Mouse (Mus musculus) forebrain, embryonic 11.5 days (tissue): ENCODE measurements around the gene Rab26. TPM values are rescaled to one million over a fixed set of nuclear protein-coding genes. Genes with fewer than 3 reads are reported as not detected.

Source experiments
- ATAC-seq: fragments of 200-750 bp; cut with Nextera tagmentation; replicated peaks from 2 replicates; pipeline ENCODE4 v1.8.0; 2017; ENCODE audit warnings: moderate TSS enrichment; ENCODE audit not compliant: low FRiP score
- DNase-seq: peaks from one replicate; pipeline ENCODE4 v3.0.0-alpha.2; 2017; ENCODE audit warnings: low spot score
- H3K27ac ChIP-seq: fragments of 300-500 bp; sonication (generic); 2 replicates; pipeline ENCODE4 v1.5.1; 2014; ENCODE audit warnings: low read depth, low read length
- H3K27me3 ChIP-seq: fragments of 300-500 bp; sonication (generic); 2 replicates; pipeline ENCODE4 v1.6.1; 2014; ENCODE audit warnings: mild to moderate bottlenecking, low read length, mixed read lengths; ENCODE audit not compliant: control insufficient read depth, insufficient read depth
- H3K36me3 ChIP-seq: fragments of 300-500 bp; sonication (generic); 2 replicates; pipeline ENCODE4 v1.6.1; 2014; ENCODE audit warnings: mild to moderate bottlenecking, low read length, moderate library complexity, mixed read lengths; ENCODE audit not compliant: control insufficient read depth, insufficient read depth
- H3K4me1 ChIP-seq: fragments of 300-500 bp; sonication (generic); replicated peaks from 2 replicates; pipeline ENCODE4 v1.6.1; 2014; ENCODE audit warnings: low read length, mixed read lengths; ENCODE audit not compliant: control insufficient read depth, insufficient read depth
- H3K4me2 ChIP-seq: fragments of 300-500 bp; sonication (generic); 2 replicates; pipeline ENCODE4 v1.6.1; 2014; ENCODE audit warnings: low read depth, mild to moderate bottlenecking, low read length, moderate library complexity, mixed read lengths; ENCODE audit not compliant: severe bottlenecking
- H3K4me3 ChIP-seq: fragments of 300-500 bp; sonication (generic); 2 replicates; pipeline ENCODE4 v1.5.1; 2014; ENCODE audit warnings: low read depth, low read length
- H3K9ac ChIP-seq: fragments of 300-500 bp; sonication (generic); 2 replicates; pipeline ENCODE4 v1.6.1; 2014; ENCODE audit warnings: low read length
- H3K9me3 ChIP-seq: fragments of 300-500 bp; sonication (generic); 2 replicates; pipeline ENCODE4 v1.6.1; 2016; ENCODE audit warnings: low read length, mixed read lengths; ENCODE audit not compliant: control insufficient read depth
- WGBS: fragments of 180-500 bp; shearing (Covaris S2); extraction: QIAGEN DNeasy Blood & Tissue Kit; methylation state at CpG from one replicate; pipeline ENCODE4 v1.1.7; 2014; 5-methylcytosine and 5-hydroxymethylcytosine counted together
- polyA plus RNA-seq: library from polyadenylated mRNA; unstranded; fragments of >200 nt; fragmentation: Nextera tagmentation; extraction: Ambion mirVana; gene quantifications from 2 replicates; pipeline ENCODE4 v1.2.1, GENCODE M21; 2014

Rab26 gene
- polyA plus RNA-seq, 1 experiment from 2014 or later, result 2.7 TPM

- H3K9me3 ChIP-seq, result no peaks in the 10 kb centered on the region
- no peaks in the 10 kb centered on the region for H3K36me3 ChIP-seq
- H3K4me3 ChIP-seq, result no peak overlapping the region
- DNase-seq, result no peak
- peaks cover 6% of the 10 kb centered on the region for H3K4me1 ChIP-seq
- no peaks in the 10 kb centered on the region for H3K27me3 ChIP-seq
- H3K4me2 ChIP-seq, result no peak overlapping the region
- ATAC-seq, result no peak
- no peak overlapping the region for H3K9ac ChIP-seq
- H3K27ac ChIP-seq, result no peak overlapping the region
- 42% methylated on average over 2 of the region's 2 CpGs for WGBS
Observed at GRCm38 (mm10) chr17:24494627-24495335, 39.2 kb downstream of the Rab26 start.

- DNase-seq (peak; percentile 48), ATAC-seq (no peak)
- Histone ChIP-seq H3K36me3 (no peaks in the 10 kb centered on the region), H3K4me1 (peaks cover 9% of the 10 kb centered on the region), H3K9ac (no peak overlapping the region), H3K27me3 (no peaks in the 10 kb centered on the region; the same call in 1 of the 2 replicates), H3K27ac (no peak overlapping the region), H3K4me2 (no peak overlapping the region), H3K4me3 (no peak overlapping the region), H3K9me3 (no peaks in the 10 kb centered on the region)
- WGBS, result 77% methylated on average over 4 of the region's 4 CpGs
Observed at GRCm38 (mm10) chr17:24490399-24490798, 43.6 kb downstream of the Rab26 start.

DNA sequence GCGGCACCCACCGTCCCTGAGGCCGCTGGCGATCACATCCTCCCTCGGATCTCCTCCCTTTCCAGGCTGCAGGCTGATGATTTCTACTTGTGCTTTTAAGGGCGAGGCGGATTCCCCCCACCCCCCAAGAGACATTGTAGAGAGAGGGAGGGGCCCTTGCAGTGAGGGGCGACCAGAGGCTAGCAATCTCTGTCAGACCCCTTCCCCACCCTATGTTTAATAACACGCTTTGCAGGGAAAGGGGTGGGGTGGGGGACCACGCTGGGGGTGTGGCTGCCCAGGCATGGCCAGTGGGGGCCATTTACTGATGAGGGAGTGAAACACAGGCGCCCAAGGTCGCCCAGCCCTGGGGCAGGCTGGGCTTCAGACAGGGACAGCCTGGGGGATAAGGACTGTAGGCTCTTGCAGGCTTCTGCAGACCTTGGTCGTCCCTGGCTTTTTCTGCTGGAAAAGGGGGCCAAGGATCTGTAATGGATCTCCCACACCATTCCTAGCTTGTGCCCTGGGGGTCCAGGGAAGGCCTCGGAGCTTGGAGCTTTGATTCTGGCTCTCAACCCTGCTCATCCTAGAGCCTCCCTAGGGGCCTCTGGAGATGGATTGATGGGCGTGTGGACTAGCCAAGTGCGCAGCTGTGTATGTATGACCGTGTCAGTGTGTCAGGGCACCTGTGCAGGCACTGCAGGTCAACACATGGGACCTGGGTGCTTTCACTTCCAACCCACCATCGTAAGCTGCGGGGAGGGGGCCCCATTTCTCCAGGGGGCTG lies 44.6 kb downstream of the Rab26 start:
- 21% methylated on average over 19 of the region's 19 CpGs for WGBS

DNA sequence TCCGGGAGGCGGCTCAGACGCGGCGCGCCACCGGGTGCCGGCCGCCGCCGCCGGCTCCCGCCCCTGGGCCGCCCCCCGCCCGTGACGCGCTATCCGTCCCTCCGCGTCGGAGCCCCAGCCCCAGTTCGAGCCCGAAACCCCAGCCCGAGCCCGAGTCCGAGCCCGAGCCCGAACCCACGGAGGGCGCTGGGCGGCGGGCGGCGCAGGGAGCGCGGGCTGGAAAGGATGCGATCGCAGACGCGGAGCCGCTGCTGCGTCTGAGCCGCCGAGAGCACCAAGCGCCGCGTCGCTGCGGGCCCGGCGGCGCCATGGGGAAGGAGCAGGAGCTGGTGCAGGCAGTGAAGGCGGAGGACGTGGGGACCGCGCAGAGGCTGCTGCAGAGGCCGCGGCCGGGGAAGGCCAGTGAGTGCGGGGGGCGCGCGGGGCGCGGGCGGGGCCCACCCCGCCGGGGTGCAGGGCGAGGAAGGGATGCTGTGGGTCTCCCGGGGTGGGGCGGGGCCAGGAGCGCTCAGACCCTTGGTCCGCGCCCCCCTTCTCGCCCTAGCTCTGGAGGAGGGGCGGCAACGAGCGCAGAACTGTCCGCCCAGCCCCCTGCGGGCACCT lies 45.2 kb downstream of the Rab26 start:
- Histone ChIP-seq H3K4me2 (peak overlapping the region; percentile 92), H3K9me3 (no peaks in the 10 kb centered on the region), H3K4me1 (peaks cover 9% of the 10 kb centered on the region), H3K4me3 (peak overlapping the region; percentile 85), H3K27me3 (no peaks in the 10 kb centered on the region; the same call in 1 of the 2 replicates), H3K36me3 (no peaks in the 10 kb centered on the region), H3K9ac (peak overlapping the region; percentile 87), H3K27ac (peak overlapping the region; percentile 57)
- ATAC-seq (peak; percentile 73), DNase-seq (peak; percentile 78)
- WGBS, result under 1% methylated on average over 61 of the region's 81 CpGs

More for the DNA sequence above, 44.6 kb downstream of the Rab26 start:
- peak overlapping the region; percentile 85 for H3K4me3 ChIP-seq
- H3K27me3 ChIP-seq, result no peaks in the 10 kb centered on the region; the same call in 1 of the 2 replicates
- peaks cover 9% of the 10 kb centered on the region for H3K4me1 ChIP-seq
- H3K9ac ChIP-seq, result peak overlapping the region; percentile 87
- peak; percentile 34 for ATAC-seq
- H3K27ac ChIP-seq, result peak overlapping the region; percentile 57; the same call in 1 of the 2 replicates
- no peaks in the 10 kb centered on the region for H3K36me3 ChIP-seq
- DNase-seq, result peak; percentile 56
- no peaks in the 10 kb centered on the region for H3K9me3 ChIP-seq
- peak overlapping the region; percentile 92 for H3K4me2 ChIP-seq

DNA sequence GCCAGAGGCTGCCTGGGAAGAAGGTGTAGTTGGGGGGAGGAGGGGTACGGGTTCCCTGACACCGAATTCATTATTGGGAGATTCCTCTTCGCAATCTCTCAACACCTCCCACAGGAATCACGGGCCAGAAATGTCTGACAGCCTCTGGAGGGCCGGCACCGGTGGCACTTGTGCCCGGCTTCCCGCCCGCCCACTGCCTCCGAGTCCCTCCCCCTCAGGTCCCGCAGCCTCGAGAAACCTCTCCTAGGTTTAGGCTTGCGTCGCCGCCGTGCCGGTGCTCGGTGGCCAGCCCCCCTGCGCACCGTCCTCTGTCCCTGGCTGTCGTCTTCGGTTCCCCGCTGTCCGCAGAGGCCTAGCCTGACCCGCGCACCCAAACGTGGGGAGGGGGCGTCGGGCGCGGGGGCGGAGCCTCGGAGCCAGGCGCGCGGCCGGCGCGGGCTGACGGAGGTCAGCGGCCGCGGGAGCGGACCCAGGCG lies 45.8 kb downstream of the Rab26 start, which contains the start of gene Caskin1:
TSS of gene Caskin1 (plus strand) at position 416 of the 476 bp plus-strand sequence.
- H3K27me3 ChIP-seq, result no peaks in the 10 kb centered on the region; the same call in 1 of the 2 replicates
- under 1% methylated on average over 45 of the region's 45 CpGs for WGBS
- peak within 1 kb of the TSS; percentile 92 for H3K4me2 ChIP-seq
- peak within 1 kb of the TSS; percentile 87 for H3K9ac ChIP-seq
- peak; percentile 66 for ATAC-seq
- no peaks in the 10 kb centered on the region for H3K36me3 ChIP-seq
- peak within 1 kb of the TSS; percentile 57 for H3K27ac ChIP-seq
- H3K9me3 ChIP-seq, result no peaks in the 10 kb centered on the region
- H3K4me3 ChIP-seq, result peak within 1 kb of the TSS; percentile 85
- DNase-seq, result peak; percentile 74
- H3K4me1 ChIP-seq, result peaks cover 9% of the 10 kb centered on the region

GRCm38 (mm10) chr17:24485090-24485860 lies 48.7 kb downstream of the Rab26 start:
- no peak overlapping the region for H3K4me2 ChIP-seq
- ATAC-seq (no peak), DNase-seq (no peak)
- no peak overlapping the region for H3K4me3 ChIP-seq
- H3K9ac ChIP-seq, result no peak overlapping the region
- no peaks in the 10 kb centered on the region for H3K36me3 ChIP-seq
- H3K9me3 ChIP-seq, result no peaks in the 10 kb centered on the region
- H3K27ac ChIP-seq, result no peak overlapping the region
- no peaks in the 10 kb centered on the region; the same call in 1 of the 2 replicates for H3K27me3 ChIP-seq
- H3K4me1 ChIP-seq, result peaks cover 8% of the 10 kb centered on the region
- WGBS, result 44% methylated on average over 10 of the region's 11 CpGs

DNA sequence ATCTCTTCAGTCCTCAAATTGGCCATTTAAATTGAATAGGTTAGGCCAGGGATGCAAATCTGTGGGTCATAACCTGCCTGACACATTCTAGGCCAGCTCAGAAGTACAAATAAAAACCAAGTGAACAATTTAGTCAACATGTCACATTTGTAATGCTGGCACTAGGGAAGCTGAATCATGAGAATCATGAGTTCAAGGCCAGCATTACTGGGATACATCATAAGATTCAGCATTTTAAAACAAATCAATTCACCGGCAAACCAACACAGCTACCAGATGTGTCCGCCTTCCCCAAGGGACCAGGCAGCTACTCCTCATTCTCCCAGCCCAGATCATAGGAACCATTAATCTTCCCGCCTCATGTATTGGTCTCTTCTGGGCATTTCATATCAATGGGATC lies 50.5 kb downstream of the Rab26 start:
- H3K9me3 ChIP-seq, result no peaks in the 10 kb centered on the region
- no peaks in the 10 kb centered on the region; the same call in 1 of the 2 replicates for H3K4me1 ChIP-seq
- no peak for DNase-seq
- WGBS, result 84% methylated on average over 3 of the region's 3 CpGs
- H3K4me2 ChIP-seq, result no peak overlapping the region
- H3K4me3 ChIP-seq, result no peak overlapping the region
- no peak overlapping the region for H3K9ac ChIP-seq
- H3K36me3 ChIP-seq, result no peaks in the 10 kb centered on the region
- no peaks in the 10 kb centered on the region; the same call in 1 of the 2 replicates for H3K27me3 ChIP-seq
- no peak overlapping the region for H3K27ac ChIP-seq
- no peak for ATAC-seq
